Comparison of ENCODE assay signal across 12 mouse cellular contexts in the genomic region with DNA sequence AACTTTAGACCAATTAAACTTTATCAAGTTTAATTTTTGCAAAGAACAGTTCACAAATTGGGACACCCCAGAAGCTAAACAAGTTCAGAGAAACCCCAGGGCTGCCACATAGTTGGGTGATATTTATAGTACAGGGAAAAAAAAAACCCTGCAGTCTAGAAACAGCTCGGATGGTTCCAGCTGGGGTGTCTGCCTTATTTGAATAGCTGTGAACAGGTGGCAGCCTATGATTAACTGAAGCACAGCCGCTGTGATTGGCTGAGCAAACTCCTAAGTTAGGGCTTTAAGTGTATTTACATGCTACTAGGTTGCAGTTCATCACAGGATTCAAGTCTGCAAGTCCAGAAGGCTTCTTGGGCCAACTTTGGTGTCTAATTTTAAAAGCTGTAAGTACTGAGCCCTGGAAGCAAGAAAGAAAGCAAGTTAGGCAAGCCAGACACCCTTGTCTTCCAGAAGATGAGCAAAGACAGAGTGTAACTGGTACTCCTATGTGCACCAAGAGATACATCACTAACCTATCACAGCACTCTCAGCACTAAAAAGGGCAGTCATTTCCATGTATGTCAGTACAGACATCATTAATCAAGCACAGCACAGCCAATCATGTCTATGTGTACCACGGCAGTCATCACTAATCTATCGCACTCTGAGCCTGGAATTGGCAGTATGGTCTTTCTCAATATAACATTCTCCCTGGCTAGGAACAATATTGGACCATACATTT. TPM values are rescaled to one million over a fixed set of nuclear protein-coding genes. Genes with fewer than 3 reads are reported as not detected.
DNase-seq lines count a peak whose midpoint lies in the region; ATAC-seq and TF ChIP-seq lines count a peak whose summit lies in the region.
"Had no signal": no experiment of that assay in that cellular context is flagged by ENCODE, and none has a peak within 500 bp of the region (broad histone marks: within the 10 kb centered on the region; RNA-seq: fewer than 3 reads in every experiment).

No protein-coding gene starts in this region.

- no peaks in the 10 kb centered on the region for H3K9me3 ChIP-seq in embryonic facial prominence, embryonic 14.5 days (ENCODE audit: control insufficient read depth, low read length)
- H3K9me3 ChIP-seq in embryonic facial prominence, embryonic 10.5 days, result no peaks in the 10 kb centered on the region
- H3K9me3 ChIP-seq in liver, postnatal 0 days (ENCODE audit: low read length), result no peaks in the 10 kb centered on the region
- H3K9me3 ChIP-seq: embryonic facial prominence, embryonic 12.5 days; lung, embryonic 15.5 days had no signal

- H3K27me3 ChIP-seq in embryonic facial prominence, embryonic 14.5 days (replicated peaks; ENCODE audit: control insufficient read depth, insufficient read depth, low read length), result no peaks in the 10 kb centered on the region
- H3K27me3 ChIP-seq in embryonic facial prominence, embryonic 10.5 days (replicated peaks; ENCODE audit: low read depth, poor library complexity, severe bottlenecking), result no peaks in the 10 kb centered on the region
- H3K27me3 ChIP-seq in liver, postnatal 0 days (ENCODE audit: insufficient read depth, low read length), result no peaks in the 10 kb centered on the region
- H3K27me3 ChIP-seq in spleen, adult 2 months (ENCODE audit: control insufficient read depth, insufficient read depth, low read length), result no peaks in the 10 kb centered on the region
- no peaks in the 10 kb centered on the region for H3K27me3 ChIP-seq in kidney, adult 2 months (replicated peaks; ENCODE audit: control insufficient read depth, insufficient read depth, low read length)
- H3K27me3 ChIP-seq: embryonic facial prominence, embryonic 12.5 days; lung, embryonic 15.5 days had no signal

- no peak overlapping the region for H3K4me3 ChIP-seq in embryonic facial prominence, embryonic 14.5 days (ENCODE audit: low read depth, low read length)
- H3K4me3 ChIP-seq in embryonic facial prominence, embryonic 10.5 days, result no peak overlapping the region
- no peak overlapping the region for H3K4me3 ChIP-seq in liver, postnatal 0 days (ENCODE audit: low read depth, low read length)
- no peak overlapping the region for H3K4me3 ChIP-seq in spleen, adult 2 months (ENCODE audit: extremely low read depth, insufficient read depth, insufficient read length)
- H3K4me3 ChIP-seq in kidney, adult 2 months (ENCODE audit: insufficient read depth, low read depth, low read length), result no peak overlapping the region
- H3K4me3 ChIP-seq: embryonic facial prominence, embryonic 12.5 days; lung, embryonic 15.5 days had no signal

- intact Hi-C loops in left cerebral cortex, postnatal 14 days (cut with DNase I), result no loop called here

- peak; percentile 37; the same call in 1 of the 2 replicates for ATAC-seq in embryonic facial prominence, embryonic 14.5 days (ENCODE audit: low read depth)
- peak; percentile 41 for ATAC-seq in liver, postnatal 0 days

- no peak overlapping the region for H3K9ac ChIP-seq in embryonic facial prominence, embryonic 14.5 days (ENCODE audit: low read depth, low read length)
- no peak overlapping the region for H3K9ac ChIP-seq in liver, postnatal 0 days (replicated peaks)
- H3K9ac ChIP-seq: embryonic facial prominence, embryonic 12.5 days; lung, embryonic 15.5 days had no signal

- H3K27ac ChIP-seq in embryonic facial prominence, embryonic 14.5 days (replicated peaks; ENCODE audit: low read depth, low read length), result no peak overlapping the region
- no peak overlapping the region for H3K27ac ChIP-seq in embryonic facial prominence, embryonic 10.5 days (replicated peaks)
- no peak overlapping the region for H3K27ac ChIP-seq in liver, postnatal 0 days (ENCODE audit: low read depth)
- H3K27ac ChIP-seq in spleen, adult 2 months (ENCODE audit: insufficient read depth, low read length), result peak overlapping the region; percentile 77; the same call in 1 of the 2 replicates
- H3K27ac ChIP-seq in kidney, adult 2 months (ENCODE audit: insufficient read depth, low read depth, low read length), result no peak overlapping the region
- H3K27ac ChIP-seq: embryonic facial prominence, embryonic 12.5 days; lung, embryonic 15.5 days had no signal

- WGBS in embryonic facial prominence, embryonic 14.5 days, result 59% methylated on average over 4 of the region's 4 CpGs
- WGBS in embryonic facial prominence, embryonic 10.5 days, result 81% methylated on average over 4 of the region's 4 CpGs
- WGBS in liver, postnatal 0 days (ENCODE audit: insufficient replicate concordance), result 62% methylated on average over 4 of the region's 4 CpGs
- WGBS in spleen, adult 2 months, result 43% methylated on average over 4 of the region's 4 CpGs
- 69% methylated on average over 4 of the region's 4 CpGs for WGBS in kidney, adult 2 months

- TF ChIP-seq POLR2A in spleen, adult 2 months (IDR thresholded peaks at IDR 0.05; ENCODE audit: low read depth, low read length), result no peak
- no peak for TF ChIP-seq POLR2A in kidney, adult 2 months (IDR thresholded peaks at IDR 0.05; ENCODE audit: low read depth, low read length)

- no peaks in the 10 kb centered on the region for H3K36me3 ChIP-seq in embryonic facial prominence, embryonic 14.5 days (ENCODE audit: control insufficient read depth, insufficient read depth, low read length)
- H3K36me3 ChIP-seq in embryonic facial prominence, embryonic 10.5 days (replicated peaks), result no peaks in the 10 kb centered on the region
- H3K36me3 ChIP-seq in liver, postnatal 0 days (replicated peaks; ENCODE audit: insufficient read depth, low read length), result no peaks in the 10 kb centered on the region
- no peaks in the 10 kb centered on the region for H3K36me3 ChIP-seq in spleen, adult 2 months (ENCODE audit: control insufficient read depth, insufficient read depth, low read length)
- no peaks in the 10 kb centered on the region for H3K36me3 ChIP-seq in kidney, adult 2 months (ENCODE audit: control insufficient read depth, insufficient read depth, low read length)
- H3K36me3 ChIP-seq: embryonic facial prominence, embryonic 12.5 days; lung, embryonic 15.5 days had no signal

- no peak for TF ChIP-seq EP300 in liver, postnatal 0 days (IDR thresholded peaks at IDR 0.05; ENCODE audit: low read depth)

- no peak for TF ChIP-seq CTCF in liver, postnatal 0 days (IDR thresholded peaks at IDR 0.05; ENCODE audit: low read depth)
- no peak for TF ChIP-seq CTCF in spleen, adult 2 months (IDR thresholded peaks at IDR 0.05; ENCODE audit: extremely low read depth, insufficient read depth, insufficient read length, insufficient replicate concordance)
- no peak for TF ChIP-seq CTCF in kidney, adult 2 months (conservative IDR thresholded peaks at IDR 0.05; ENCODE audit: insufficient read depth, insufficient read length, low read depth, low read length)

- DNase-seq in embryonic facial prominence, embryonic 14.5 days (ENCODE audit: low spot score), result peak; percentile 74
- no peak for DNase-seq in embryonic facial prominence, embryonic 10.5 days (ENCODE audit: low spot score)
- DNase-seq in liver, postnatal 0 days, result no peak
- DNase-seq in liver, result no peak
- peak; percentile 72 to 92 for DNase-seq in left cerebral cortex, postnatal 14 days (ENCODE audit: low spot score in 2 of 2)
- peak; percentile 32 to 53 for DNase-seq in spleen, adult 2 months (ENCODE audit: low read depth in 1 of 2, low spot score in 2 of 2)
- DNase-seq in cerebellum, postnatal 25 days, result no peak
- DNase-seq in kidney, adult 2 months, result no peak
- DNase-seq: heart, postnatal 4 days; kidney, postnatal 36 days had no signal

- no peaks in the 10 kb centered on the region for H3K4me1 ChIP-seq in embryonic facial prominence, embryonic 14.5 days (ENCODE audit: control insufficient read depth, insufficient read depth, low read length)
- no peaks in the 10 kb centered on the region for H3K4me1 ChIP-seq in embryonic facial prominence, embryonic 10.5 days
- no peaks in the 10 kb centered on the region for H3K4me1 ChIP-seq in liver, postnatal 0 days (ENCODE audit: insufficient read depth)
- H3K4me1 ChIP-seq in spleen, adult 2 months (ENCODE audit: control insufficient read depth, insufficient read depth, insufficient read length), result peaks cover 26% of the 10 kb centered on the region; the same call in 1 of the 2 replicates
- no peaks in the 10 kb centered on the region for H3K4me1 ChIP-seq in kidney, adult 2 months (ENCODE audit: control insufficient read depth, insufficient read depth, low read length)
- H3K4me1 ChIP-seq: embryonic facial prominence, embryonic 12.5 days had no signal

- no peak overlapping the region for H3K4me2 ChIP-seq in embryonic facial prominence, embryonic 14.5 days (ENCODE audit: low read depth, low read length)
- no peak overlapping the region for H3K4me2 ChIP-seq in liver, postnatal 0 days (ENCODE audit: low read depth, low read length)
- H3K4me2 ChIP-seq: embryonic facial prominence, embryonic 12.5 days; lung, embryonic 15.5 days had no signal

RNA-seq across cellular contexts. Expression of gene Cdh5, which starts 25.9 kb away (rescaled TPM):
- 43.0 and 46.2 TPM in 2 replicates for polyA plus RNA-seq in embryonic facial prominence, embryonic 14.5 days (2014; fragmentation: Nextera tagmentation; extraction: Ambion mirVana)
- 15.4 and 15.6 TPM in 2 replicates for polyA plus RNA-seq in embryonic facial prominence, embryonic 10.5 days (2016; fragmentation: Nextera tagmentation; extraction: Ambion mirVana)
- 8.8 and 10.0 TPM in 2 replicates for polyA plus RNA-seq in liver, postnatal 0 days (2015; fragmentation: Nextera tagmentation; extraction: Ambion mirVana)
- total RNA-seq in left cerebral cortex, postnatal 14 days (2021), result 10 to 100 TPM; 16.4 to 17.4 TPM
- polyA plus RNA-seq in spleen, adult 2 months (2012; rRNA removed), result 23.3 and 23.4 TPM in 2 replicates
- polyA plus RNA-seq in kidney, adult 2 months (2012; rRNA removed), result 45.1 and 48.5 TPM in 2 replicates

RNA-seq across cellular contexts. Expression of gene Bean1, which starts 42.9 kb away (rescaled TPM):
- polyA plus RNA-seq in embryonic facial prominence, embryonic 14.5 days (2014; fragmentation: Nextera tagmentation; extraction: Ambion mirVana), result 2.1 and 2.5 TPM in 2 replicates
- polyA plus RNA-seq in embryonic facial prominence, embryonic 10.5 days (2016; fragmentation: Nextera tagmentation; extraction: Ambion mirVana), result 0.20 TPM in 2 replicates
- not detected in 2 replicates for polyA plus RNA-seq in liver, postnatal 0 days (2015; fragmentation: Nextera tagmentation; extraction: Ambion mirVana)
- 10 to 100 TPM; 13.8 to 15.4 TPM for total RNA-seq in left cerebral cortex, postnatal 14 days (2021)
- 0.63 and 0.72 TPM in 2 replicates for polyA plus RNA-seq in spleen, adult 2 months (2012; rRNA removed)
- polyA plus RNA-seq in kidney, adult 2 months (2012; rRNA removed), result 0.45 and 0.66 TPM in 2 replicates

Comparison
In these comparisons a context has a peak if more than half of its experiments do, and no peak if none do; other contexts are left out.
1. DNase-seq: peak in embryonic facial prominence, embryonic 14.5 days (single experiment), left cerebral cortex, postnatal 14 days (2 of 2) and spleen, adult 2 months (2 of 2); none in embryonic facial prominence, embryonic 10.5 days (single experiment), liver, postnatal 0 days (single experiment), liver (single experiment), cerebellum, postnatal 25 days (0 of 2) and kidney, adult 2 months (single experiment).